Mouse (Mus musculus) E14TG2a.4 (cell line): ENCODE results near the gene Atxn1.

Source experiments
- H3K27me3 ChIP-seq: 2 replicates; pipeline ENCODE4 v1.6.1; 2014; ENCODE audit warnings: low read length, control low read depth; ENCODE audit not compliant: insufficient read depth
- H3K36me3 ChIP-seq: 2 replicates; pipeline ENCODE4 v1.6.1; 2014; ENCODE audit warnings: low read length, control low read depth; ENCODE audit not compliant: insufficient read depth
- H3K4me1 ChIP-seq: replicated peaks from 2 replicates; pipeline ENCODE4 v1.6.1; 2014; ENCODE audit warnings: low read depth, low read length, control low read depth
- H3K4me3 ChIP-seq: replicated peaks from 2 replicates; pipeline ENCODE4 v1.5.1; 2014; ENCODE audit warnings: mild to moderate bottlenecking, low read length
- H3K9me3 ChIP-seq: 2 replicates; pipeline ENCODE4 v1.6.1; 2014; ENCODE audit warnings: low read length, control low read depth
- CTCF ChIP-seq: conservative IDR thresholded peaks from 2 replicates; pipeline ENCODE4 v1.5.1; 2014; ENCODE audit warnings: low read length
- NANOG ChIP-seq: IDR thresholded peaks from 2 replicates; pipeline ENCODE4 v1.6.1; 2014; ENCODE audit warnings: borderline replicate concordance, low read length, mixed read lengths
- POU5F1 ChIP-seq: IDR thresholded peaks from 2 replicates; pipeline ENCODE4 v1.6.1; 2014; ENCODE audit warnings: low read length, borderline replicate concordance

The Atxn1 gene

DNA sequence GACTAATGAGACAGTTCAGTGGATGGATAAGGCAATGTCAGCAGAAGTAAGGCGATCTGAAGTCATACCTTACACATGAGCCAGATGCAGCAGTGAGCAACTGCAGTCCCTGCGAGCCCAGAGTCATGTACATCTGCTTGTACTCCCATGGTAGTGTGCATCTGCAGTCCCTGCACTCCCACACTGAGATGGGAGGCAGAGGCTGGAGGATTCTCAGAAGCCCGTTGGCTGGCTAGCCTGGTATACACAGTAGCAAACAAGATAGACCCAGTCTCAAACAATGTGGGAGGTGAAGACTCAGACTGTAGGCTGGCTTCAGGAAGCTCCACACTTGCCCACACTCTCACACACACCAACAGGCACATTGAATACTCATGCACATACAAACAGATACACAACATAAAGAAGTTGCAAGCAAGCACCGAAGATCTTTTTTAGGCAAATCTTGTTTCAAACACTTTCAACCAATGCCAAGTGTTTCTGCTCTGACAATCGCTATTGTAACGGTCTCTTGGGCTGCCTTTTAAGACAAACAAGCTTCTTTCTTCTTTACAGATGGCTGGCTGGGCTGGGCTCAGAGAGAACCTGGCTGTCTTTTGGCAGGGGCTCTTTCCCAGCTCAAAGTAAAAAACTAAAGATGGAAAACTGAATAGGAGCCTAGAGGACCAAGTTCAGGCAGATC is 89.0 kb downstream of the Atxn1 start:
- H3K9me3 ChIP-seq: no peaks in the 10 kb centered on the region
- no peaks in the 10 kb centered on the region for H3K4me1 ChIP-seq
- no peaks in the 10 kb centered on the region for H3K36me3 ChIP-seq
- H3K4me3 ChIP-seq: no peak overlapping the region
- 0 out of 2 replicates have a peak, but pooled peaks cover 5% of the 10 kb centered on the region for H3K27me3 ChIP-seq
- no peak for TF ChIP-seq NANOG
- TF ChIP-seq CTCF: no peak
- no peak for TF ChIP-seq POU5F1

DNA sequence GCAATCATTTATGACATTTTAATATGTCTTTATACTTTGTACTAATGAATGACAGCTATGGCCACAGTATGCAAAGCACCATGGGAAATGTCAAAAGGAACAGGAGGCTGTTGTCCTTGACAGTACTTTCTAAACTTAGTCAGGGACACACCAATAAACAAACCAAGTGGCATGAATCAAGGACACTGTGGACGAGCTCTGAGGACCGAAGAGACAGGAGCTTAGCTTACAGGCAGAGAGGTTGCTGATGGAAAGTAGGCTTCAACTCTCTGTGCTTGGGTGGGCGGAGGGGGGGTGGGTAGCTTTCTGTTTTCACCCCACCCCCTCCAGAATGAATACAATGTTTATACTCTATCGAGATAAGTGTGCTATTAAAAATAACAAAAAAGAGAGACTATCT is 90.6 kb downstream of the Atxn1 start:
- no peak for TF ChIP-seq NANOG
- TF ChIP-seq CTCF: no peak
- TF ChIP-seq POU5F1: no peak
- Histone ChIP-seq H3K4me3 (no peak overlapping the region), H3K36me3 (no peaks in the 10 kb centered on the region), H3K27me3 (no peaks in the 10 kb centered on the region), H3K4me1 (no peaks in the 10 kb centered on the region), H3K9me3 (no peaks in the 10 kb centered on the region)

DNA sequence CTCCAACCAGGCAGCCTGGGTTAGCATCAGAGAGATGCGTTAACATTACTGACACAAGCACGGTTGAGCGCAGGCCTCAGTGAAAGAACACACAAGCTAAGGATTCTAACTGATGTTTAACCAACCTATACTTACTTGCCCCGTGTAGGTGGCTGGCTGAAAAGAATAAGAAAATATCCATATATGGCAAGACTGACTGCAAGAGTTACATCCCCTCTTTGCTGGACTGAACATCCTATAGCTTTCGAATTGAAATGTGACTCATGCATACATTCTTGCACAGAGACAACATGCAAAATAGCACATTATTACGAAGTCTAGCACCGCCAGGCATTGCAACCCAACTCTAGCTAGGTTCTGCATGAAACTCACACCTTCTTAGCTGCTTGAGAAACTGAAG is 91.8 kb downstream of the Atxn1 start:
- Histone ChIP-seq H3K4me1 (no peaks in the 10 kb centered on the region), H3K9me3 (no peaks in the 10 kb centered on the region)

DNA sequence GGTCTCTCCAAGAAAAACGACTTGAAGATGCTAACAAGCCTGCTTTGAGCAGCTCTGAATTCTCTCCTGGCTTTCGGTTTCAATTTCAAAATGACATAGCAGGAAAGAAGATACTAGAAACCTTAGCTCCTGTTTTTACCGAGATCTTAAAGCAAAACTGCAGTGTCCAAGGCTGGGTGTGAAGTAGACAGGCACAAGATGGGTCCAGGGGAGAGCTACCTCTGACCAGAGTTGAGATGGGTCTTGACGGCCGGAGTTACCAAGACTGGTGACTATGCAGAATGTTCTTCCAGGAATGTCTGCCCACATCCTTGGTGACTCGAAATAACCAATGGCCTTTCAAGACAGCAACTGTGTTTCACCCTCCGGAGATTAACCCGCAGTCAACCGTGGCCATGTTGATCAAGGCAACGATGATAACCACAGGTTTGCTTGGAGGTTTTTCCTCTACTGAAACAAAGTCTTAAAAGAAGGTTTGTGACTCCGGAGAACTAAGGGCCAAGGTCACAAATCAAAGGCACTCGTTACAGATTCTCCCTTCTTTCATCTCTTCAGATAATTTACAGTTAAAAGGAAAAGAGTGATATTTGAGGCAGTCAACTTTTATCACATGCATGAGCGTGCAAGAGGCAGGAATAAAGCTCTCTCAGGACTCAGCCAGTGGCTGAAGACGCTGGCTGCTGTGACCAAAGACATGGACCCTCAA is 92.6 kb downstream of the Atxn1 start:
- TF ChIP-seq POU5F1 (no peak), NANOG (no peak), CTCF (no peak)
- no peaks in the 10 kb centered on the region for H3K27me3 ChIP-seq
- no peaks in the 10 kb centered on the region for H3K9me3 ChIP-seq
- H3K4me1 ChIP-seq: no peaks in the 10 kb centered on the region
- H3K4me3 ChIP-seq: no peak overlapping the region
- no peaks in the 10 kb centered on the region for H3K36me3 ChIP-seq

More for the DNA sequence above, 91.8 kb downstream of the Atxn1 start:
- TF ChIP-seq NANOG: no peak
- no peak for TF ChIP-seq CTCF
- TF ChIP-seq POU5F1: no peak
- Histone ChIP-seq H3K4me3 (no peak overlapping the region), H3K27me3 (no peaks in the 10 kb centered on the region), H3K36me3 (no peaks in the 10 kb centered on the region)

DNA sequence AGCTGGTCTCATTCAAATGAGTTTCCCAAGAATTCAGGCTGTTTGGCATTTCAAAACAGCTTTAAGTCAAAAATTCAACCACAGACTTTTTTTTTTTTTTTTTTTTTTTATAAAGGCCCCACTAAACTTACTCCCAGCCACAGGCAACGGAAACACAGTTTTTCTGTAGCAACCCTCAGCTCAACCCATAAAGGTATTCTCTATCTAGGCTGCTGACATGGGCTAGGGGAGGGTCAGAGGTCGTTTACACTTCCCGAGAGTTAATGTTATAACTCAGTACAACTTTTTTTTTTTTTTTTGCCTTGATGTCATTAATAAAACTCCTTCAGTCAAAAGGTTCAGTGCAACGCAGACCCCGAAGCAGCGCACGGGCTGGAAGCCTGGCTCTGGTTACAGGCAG is 93.3 kb downstream of the Atxn1 start:
- no peaks in the 10 kb centered on the region for H3K36me3 ChIP-seq
- H3K4me3 ChIP-seq: no peak overlapping the region
- H3K4me1 ChIP-seq: no peaks in the 10 kb centered on the region
- H3K27me3 ChIP-seq: no peaks in the 10 kb centered on the region
- TF ChIP-seq CTCF: no peak
- no peak for TF ChIP-seq NANOG
- no peak for TF ChIP-seq POU5F1
- H3K9me3 ChIP-seq: no peaks in the 10 kb centered on the region

DNA sequence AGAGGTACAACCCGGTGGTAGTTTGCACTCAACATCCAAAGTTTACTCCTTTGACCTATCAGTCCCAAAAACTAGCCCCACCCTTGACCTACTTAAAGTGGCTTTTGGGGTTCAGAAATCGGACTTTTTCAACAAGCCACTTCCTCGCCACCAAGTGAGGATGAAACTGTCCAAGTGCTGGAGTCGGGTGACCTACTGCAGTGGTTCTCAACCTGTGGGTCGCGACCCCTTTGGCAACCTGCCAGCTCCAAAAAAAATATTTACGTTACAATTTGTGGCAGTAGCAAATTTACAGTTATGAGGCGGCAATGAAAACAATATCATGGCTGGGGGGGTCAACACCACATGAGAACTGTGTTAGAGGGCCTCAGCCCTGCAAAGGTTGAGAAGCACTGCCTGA is 95.9 kb downstream of the Atxn1 start:
- Histone ChIP-seq H3K27me3 (no peaks in the 10 kb centered on the region), H3K4me3 (no peak overlapping the region), H3K36me3 (no peaks in the 10 kb centered on the region), H3K4me1 (no peaks in the 10 kb centered on the region), H3K9me3 (no peaks in the 10 kb centered on the region)
- TF ChIP-seq POU5F1: no peak
- no peak for TF ChIP-seq NANOG
- no peak for TF ChIP-seq CTCF

DNA sequence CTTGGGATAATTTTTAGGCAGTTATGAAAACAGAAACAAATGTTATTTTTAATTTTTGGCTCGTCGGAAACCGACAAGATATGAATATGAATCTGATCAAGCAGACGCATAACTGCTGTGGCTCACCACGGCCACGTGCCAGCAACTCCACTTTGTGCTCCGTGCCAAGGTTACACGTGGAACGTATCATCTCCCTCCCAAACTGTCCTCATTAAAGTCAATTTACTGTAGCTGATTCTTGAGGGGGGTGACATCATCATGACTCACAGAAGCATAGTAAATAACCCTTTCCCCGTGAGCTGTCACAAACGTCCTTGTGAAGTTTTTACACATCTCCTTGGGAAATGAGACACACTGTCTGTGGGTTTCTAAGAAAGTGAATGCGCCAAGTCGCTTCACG is 97.5 kb downstream of the Atxn1 start:
- Histone ChIP-seq H3K4me3 (no peak overlapping the region), H3K4me1 (no peaks in the 10 kb centered on the region), H3K36me3 (no peaks in the 10 kb centered on the region), H3K27me3 (no peaks in the 10 kb centered on the region), H3K9me3 (no peaks in the 10 kb centered on the region)
- TF ChIP-seq POU5F1 (no peak), NANOG (no peak), CTCF (no peak)

DNA sequence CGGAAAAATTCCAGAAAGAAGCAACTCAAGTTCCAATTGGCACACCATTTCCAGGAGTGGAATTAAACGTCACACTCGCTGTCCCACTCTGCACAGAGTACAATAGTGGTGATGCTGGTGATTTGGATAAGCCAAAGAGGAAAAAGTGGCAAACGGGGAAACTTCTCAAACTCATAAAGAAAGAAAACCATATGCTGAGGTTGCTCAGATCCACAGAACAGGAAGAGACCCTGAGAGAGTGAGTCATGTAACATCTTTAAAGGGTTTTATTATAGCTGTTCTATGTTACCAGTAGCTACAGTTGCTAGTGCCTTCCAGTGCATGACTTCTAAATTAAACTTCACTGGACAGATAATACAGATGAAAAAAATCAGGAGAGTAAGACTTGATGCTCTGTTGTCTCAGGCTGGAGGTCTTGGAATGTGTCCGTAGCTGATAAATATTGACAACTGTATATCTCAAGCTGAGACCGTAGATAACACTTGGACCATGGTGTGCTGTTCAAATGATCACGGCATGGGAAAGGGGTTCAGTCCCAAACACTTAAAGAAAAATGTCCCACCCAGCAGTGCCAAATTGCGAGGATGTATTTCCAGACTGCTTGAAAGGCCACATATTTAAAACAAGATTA is 98.1 kb downstream of the Atxn1 start:
- Histone ChIP-seq H3K4me1 (no peaks in the 10 kb centered on the region), H3K27me3 (no peaks in the 10 kb centered on the region), H3K9me3 (no peaks in the 10 kb centered on the region), H3K36me3 (no peaks in the 10 kb centered on the region), H3K4me3 (no peak overlapping the region)
- TF ChIP-seq NANOG: no peak
- no peak for TF ChIP-seq CTCF
- no peak for TF ChIP-seq POU5F1

DNA sequence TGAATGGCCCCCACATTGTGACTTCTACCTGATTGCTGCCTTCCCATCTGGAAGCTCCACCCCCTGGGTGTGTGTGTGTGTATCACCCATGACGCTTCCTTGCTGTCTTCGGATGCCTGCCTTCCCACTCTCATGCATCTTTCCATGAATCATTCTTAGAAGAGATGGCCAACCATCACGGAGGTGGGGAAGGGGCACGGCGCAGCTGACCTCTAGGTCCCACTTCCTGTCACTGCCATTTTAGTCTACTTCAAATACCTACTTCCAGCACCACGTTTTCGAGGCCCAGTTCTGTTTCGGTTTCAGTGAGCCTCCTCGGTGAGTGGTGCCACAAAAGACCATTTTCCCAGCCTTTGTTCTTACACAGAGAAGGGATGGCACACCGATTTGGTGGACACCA is 99.2 kb downstream of the Atxn1 start:
- no peaks in the 10 kb centered on the region for H3K36me3 ChIP-seq
- no peak overlapping the region for H3K4me3 ChIP-seq
- TF ChIP-seq NANOG (no peak), POU5F1 (no peak)
- H3K27me3 ChIP-seq: no peaks in the 10 kb centered on the region
- no peaks in the 10 kb centered on the region for H3K4me1 ChIP-seq
- no peaks in the 10 kb centered on the region for H3K9me3 ChIP-seq
